ENCODE assay signal across 8 mouse cellular contexts in the genomic region with DNA sequence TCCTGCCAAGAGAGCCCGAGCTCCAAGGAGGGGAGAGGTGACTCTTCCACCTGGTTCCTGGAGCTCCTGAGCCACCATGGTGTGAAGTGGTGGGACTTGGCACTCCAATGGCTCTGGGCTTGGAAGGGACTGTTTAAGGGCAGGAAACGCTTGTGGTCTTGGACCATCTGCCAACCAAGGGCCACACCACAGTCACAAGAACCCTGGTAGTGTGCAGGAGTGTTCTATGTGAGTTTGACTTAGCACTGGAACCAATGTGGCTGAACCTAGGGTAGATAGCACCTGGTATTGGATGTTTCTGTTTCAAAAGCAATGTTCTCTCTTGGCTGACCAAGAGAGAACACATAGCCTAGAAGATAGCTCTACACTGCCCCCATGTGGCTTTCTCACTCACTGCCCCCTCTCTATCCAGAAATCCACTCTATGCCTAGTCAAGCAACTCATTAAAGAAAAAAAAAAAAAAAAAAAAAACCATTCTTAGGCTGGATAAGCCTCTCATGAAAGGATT. TPM values are rescaled to one million over a fixed set of nuclear protein-coding genes. Genes with fewer than 3 reads are reported as not detected.
A peak's percentile ranks its signal among the peaks of the same experiment; 100 is the strongest.
DNase-seq lines count a peak whose midpoint lies in the region.
"Had no signal": no experiment of that assay in that cellular context is flagged by ENCODE, and none has a peak within 500 bp of the region (broad histone marks: within the 10 kb centered on the region; RNA-seq: fewer than 3 reads in every experiment).

No protein-coding gene starts in this region.

- H3K4me1 ChIP-seq in forebrain, embryonic 10.5 days: peaks cover 92% of the 10 kb centered on the region

- H3K27me3 ChIP-seq in forebrain, embryonic 10.5 days (ENCODE audit: poor library complexity, severe bottlenecking): peaks cover 70% of the 10 kb centered on the region

- H3K9me3 ChIP-seq in forebrain, embryonic 10.5 days: no peaks in the 10 kb centered on the region
- H3K9me3 ChIP-seq: liver, embryonic 13.5 days had no signal

- peak overlapping the region; percentile 37 for H3K4me3 ChIP-seq in forebrain, embryonic 10.5 days
- H3K4me3 ChIP-seq: liver, embryonic 13.5 days had no signal

- peak overlapping the region; percentile 92 for H3K27ac ChIP-seq in forebrain, embryonic 10.5 days
- H3K27ac ChIP-seq: liver, embryonic 13.5 days had no signal

- 53% methylated on average over 2 of the region's 2 CpGs for WGBS in forebrain, embryonic 10.5 days
- WGBS in large intestine, adult 2 months: 43% methylated on average over 2 of the region's 2 CpGs

- H3K36me3 ChIP-seq in forebrain, embryonic 10.5 days (replicated peaks): peaks cover 34% of the 10 kb centered on the region
- H3K36me3 ChIP-seq: liver, embryonic 13.5 days had no signal

- peak; percentile 86 for DNase-seq in R1 (ENCODE audit: low read depth, low spot score)
- DNase-seq in c-Kit-positive CD71-positive TER-119-negative erythroid progenitor cells, embryonic 14.5 days (ENCODE audit: low read depth): peak; percentile 69
- peak; percentile 79 for DNase-seq in forebrain, embryonic 10.5 days (ENCODE audit: extremely low spot score, low spot score)
- DNase-seq in heart, postnatal 4 days: peak; percentile 86
- DNase-seq in large intestine, adult 2 months (ENCODE audit: low read depth, low spot score): peak; percentile 75
- DNase-seq in lung, postnatal 4 days: peak; percentile 70 to 86
- peak; percentile 81 to 89 for DNase-seq in right cerebral cortex, adult 2 months (ENCODE audit: low spot score in 2 of 2)
- DNase-seq: liver, embryonic 13.5 days had no signal

RNA-seq across cellular contexts. Expression of a gene that starts 10.7 kb away (rescaled TPM):
- polyA plus RNA-seq in forebrain, embryonic 10.5 days (2016; fragmentation: Nextera tagmentation; extraction: Ambion mirVana): 15.1 and 16.0 TPM in 2 replicates
- total RNA-seq in heart, postnatal 4 days (2021): 10 to 100 TPM; 19.9 to 21.6 TPM
- polyA plus RNA-seq in large intestine, adult 2 months (2012; rRNA removed): 13.5 and 17.4 TPM in 2 replicates

RNA-seq across cellular contexts. Expression of a gene that starts 20.0 kb away (rescaled TPM):
- polyA plus RNA-seq in forebrain, embryonic 10.5 days (2016; fragmentation: Nextera tagmentation; extraction: Ambion mirVana): 193 and 197 TPM in 2 replicates
- total RNA-seq in heart, postnatal 4 days (2021): 10 to 100 TPM; 47.4 to 49.3 TPM
- 33.9 and 36.5 TPM in 2 replicates for polyA plus RNA-seq in large intestine, adult 2 months (2012; rRNA removed)

RNA-seq across cellular contexts. Expression of a gene that starts 26.9 kb away (rescaled TPM):
- 34.7 and 39.7 TPM in 2 replicates for polyA plus RNA-seq in forebrain, embryonic 10.5 days (2016; fragmentation: Nextera tagmentation; extraction: Ambion mirVana)
- total RNA-seq in heart, postnatal 4 days (2021): 10 to 100 TPM; 89.7 to 96.9 TPM
- polyA plus RNA-seq in large intestine, adult 2 months (2012; rRNA removed): 9.3 and 10.0 TPM in 2 replicates

RNA-seq across cellular contexts. Expression of a gene that starts 40.7 kb away (rescaled TPM):
- 0.06 TPM in 1 of 2 replicates, not detected in the other for polyA plus RNA-seq in forebrain, embryonic 10.5 days (2016; fragmentation: Nextera tagmentation; extraction: Ambion mirVana)
- not detected for total RNA-seq in heart, postnatal 4 days (2021)
- not detected in 2 replicates for polyA plus RNA-seq in large intestine, adult 2 months (2012; rRNA removed)
- polyA plus RNA-seq: liver, embryonic 13.5 days had no signal

RNA-seq across cellular contexts. Expression of a gene that starts 56.5 kb away (rescaled TPM):
- polyA plus RNA-seq in forebrain, embryonic 10.5 days (2016; fragmentation: Nextera tagmentation; extraction: Ambion mirVana): 0.09 and 0.15 TPM in 2 replicates
- total RNA-seq in heart, postnatal 4 days (2021): 10 to 100 TPM; 19.8 to 23.1 TPM
- polyA plus RNA-seq in large intestine, adult 2 months (2012; rRNA removed): 0.14 and 0.20 TPM in 2 replicates

Comparison
In these comparisons a context has a peak if more than half of its experiments do, and no peak if none do; other contexts are left out.
1. Peak in every context shown above with its lines: DNase-seq, H3K4me3 ChIP-seq and H3K27ac ChIP-seq.